ENCODE assay signal across 12 mouse cellular contexts in the genomic region with DNA sequence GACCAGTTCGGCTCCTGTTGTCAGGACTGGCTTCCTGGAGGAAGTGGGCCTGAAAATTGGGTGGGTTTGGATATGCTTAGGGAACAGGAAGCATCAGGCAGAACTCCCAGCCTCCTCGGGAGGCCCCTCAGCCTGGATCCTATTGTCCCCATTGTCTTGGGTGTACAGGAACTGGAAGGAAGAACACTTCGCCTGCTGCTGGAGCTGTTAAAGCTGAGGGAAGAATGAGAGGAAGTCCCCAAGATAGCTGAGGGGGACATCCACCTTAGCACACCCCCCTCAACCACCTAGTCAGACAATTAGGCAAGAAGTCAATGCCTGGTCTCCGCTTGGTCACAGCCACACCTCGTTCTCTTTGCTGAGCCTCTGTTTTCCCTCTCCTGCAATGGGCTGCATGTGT. TPM values are rescaled to one million over a fixed set of nuclear protein-coding genes. Genes with fewer than 3 reads are reported as not detected.
DNase-seq lines count a peak whose midpoint lies in the region; ATAC-seq lines count a peak whose summit lies in the region.
"Had no signal": no experiment of that assay in that cellular context is flagged by ENCODE, and none has a peak within 500 bp of the region (broad histone marks: within the 10 kb centered on the region; RNA-seq: fewer than 3 reads in every experiment).

No protein-coding gene starts in this region.

- no peak overlapping the region for H3K4me2 ChIP-seq in lung, embryonic 16.5 days (ENCODE audit: low read depth, low read length)
- H3K4me2 ChIP-seq in stomach, embryonic 14.5 days (replicated peaks; ENCODE audit: low read depth, low read length) = no peak overlapping the region
- H3K4me2 ChIP-seq: hindbrain, embryonic 15.5 days; midbrain, embryonic 12.5 days had no signal

- peak overlapping the region; percentile 36 for H3K9ac ChIP-seq in lung, embryonic 16.5 days (ENCODE audit: low read length)
- H3K9ac ChIP-seq in stomach, embryonic 14.5 days (replicated peaks; ENCODE audit: low read depth, low read length) = no peak overlapping the region
- H3K9ac ChIP-seq: hindbrain, embryonic 15.5 days; midbrain, embryonic 12.5 days had no signal

- peak; percentile 24; the same call in 1 of the 2 replicates for ATAC-seq in lung, embryonic 16.5 days (ENCODE audit: low read depth)
- no peak for ATAC-seq in stomach, embryonic 14.5 days (ENCODE audit: insufficient number of reproducible peaks, insufficient read depth, low FRiP score, low read depth)
- ATAC-seq in inflammation-experienced regulatory T-cells, adult 6 months = no peak

- H3K27ac ChIP-seq in lung, embryonic 16.5 days (ENCODE audit: low read length) = peak overlapping the region; percentile 95
- peak overlapping the region; percentile 77; the same call in 1 of the 2 replicates for H3K27ac ChIP-seq in stomach, embryonic 14.5 days (ENCODE audit: low read length)
- H3K27ac ChIP-seq: hindbrain, embryonic 15.5 days; left cerebral cortex, adult 2 months; midbrain, embryonic 12.5 days had no signal

- no peak overlapping the region for H3K4me3 ChIP-seq in lung, embryonic 16.5 days (ENCODE audit: low read length)
- no peak overlapping the region for H3K4me3 ChIP-seq in stomach, embryonic 14.5 days (ENCODE audit: low read depth, low read length)
- H3K4me3 ChIP-seq: hindbrain, embryonic 15.5 days; left cerebral cortex, adult 2 months; midbrain, embryonic 12.5 days had no signal

- WGBS in lung, embryonic 16.5 days = 53% methylated on average over 5 of the region's 5 CpGs
- WGBS in stomach, embryonic 14.5 days = 69% methylated on average over 5 of the region's 5 CpGs

- no peaks in the 10 kb centered on the region for H3K9me3 ChIP-seq in lung, embryonic 16.5 days (ENCODE audit: control insufficient read depth, low read length)
- no peaks in the 10 kb centered on the region for H3K9me3 ChIP-seq in stomach, embryonic 14.5 days (ENCODE audit: control insufficient read depth, low read depth, low read length)
- H3K9me3 ChIP-seq: hindbrain, embryonic 15.5 days; midbrain, embryonic 12.5 days had no signal

- no peaks in the 10 kb centered on the region for H3K27me3 ChIP-seq in lung, embryonic 16.5 days (ENCODE audit: control insufficient read depth, insufficient read depth, low read depth, low read length)
- no peaks in the 10 kb centered on the region for H3K27me3 ChIP-seq in stomach, embryonic 14.5 days (ENCODE audit: control insufficient read depth, insufficient read depth, low read length)

- DNase-seq in adrenal gland, adult (ENCODE audit: inconsistent age in 2 of 2, low spot score in 1 of 2) = peak; percentile 42 to 54
- no peak for DNase-seq in adrenal gland, adult 2 months
- no peak for DNase-seq in lung, postnatal 25 days (ENCODE audit: low spot score)
- DNase-seq in kidney, adult 9 months = peak; percentile 60
- DNase-seq in layer of hippocampus, adult 9-11 months = no peak

- peaks cover 88% of the 10 kb centered on the region for H3K4me1 ChIP-seq in lung, embryonic 16.5 days (replicated peaks; ENCODE audit: control insufficient read depth, insufficient read depth, low read length)
- peaks cover 81% of the 10 kb centered on the region for H3K4me1 ChIP-seq in stomach, embryonic 14.5 days (ENCODE audit: control insufficient read depth, insufficient read depth, low read length)

- H3K36me3 ChIP-seq in lung, embryonic 16.5 days (ENCODE audit: control insufficient read depth, insufficient read depth, low read length) = no peaks in the 10 kb centered on the region
- H3K36me3 ChIP-seq in stomach, embryonic 14.5 days (ENCODE audit: control insufficient read depth, insufficient read depth, low read length) = no peaks in the 10 kb centered on the region
- H3K36me3 ChIP-seq: hindbrain, embryonic 15.5 days; midbrain, embryonic 12.5 days had no signal

RNA-seq across cellular contexts. Expression of a gene that starts 9.7 kb away (rescaled TPM):
- total RNA-seq in adrenal gland, adult 2 months (2021) = 100 to 1,000 TPM in 1 of 2 experiments, 10 to 100 TPM in 1; 87.4 to 150 TPM
- polyA plus RNA-seq in adrenal gland, adult 2 months (2012; rRNA removed) = 122 and 125 TPM in 2 replicates
- polyA plus RNA-seq in lung, embryonic 16.5 days (2015; fragmentation: Nextera tagmentation; extraction: Ambion mirVana) = 34.7 and 35.2 TPM in 2 replicates
- 42.6 and 44.1 TPM in 2 replicates for polyA plus RNA-seq in stomach, embryonic 14.5 days (2014; fragmentation: Nextera tagmentation; extraction: Ambion mirVana)
- polyA plus RNA-seq in inflammation-experienced regulatory T-cells, adult 6 months (2017; shearing (Covaris generic)) = not detected

RNA-seq across cellular contexts. Expression of a gene that starts 25.2 kb away (rescaled TPM):
- total RNA-seq in adrenal gland, adult 2 months (2021) = not detected
- polyA plus RNA-seq in adrenal gland, adult 2 months (2012; rRNA removed) = not detected in 2 replicates
- not detected in 2 replicates for polyA plus RNA-seq in lung, embryonic 16.5 days (2015; fragmentation: Nextera tagmentation; extraction: Ambion mirVana)
- not detected in 2 replicates for polyA plus RNA-seq in stomach, embryonic 14.5 days (2014; fragmentation: Nextera tagmentation; extraction: Ambion mirVana)
- polyA plus RNA-seq in inflammation-experienced regulatory T-cells, adult 6 months (2017; shearing (Covaris generic)) = not detected
- total RNA-seq: left cerebral cortex, adult 2 months; neutrophil, adult 5-6 weeks had no signal
- polyA plus RNA-seq: hindbrain, embryonic 15.5 days; midbrain, embryonic 12.5 days had no signal

RNA-seq across cellular contexts. Expression of a gene that starts 48.0 kb away (rescaled TPM):
- not detected for total RNA-seq in adrenal gland, adult 2 months (2021)
- polyA plus RNA-seq in adrenal gland, adult 2 months (2012; rRNA removed) = 0.16 and 0.33 TPM in 2 replicates
- polyA plus RNA-seq in lung, embryonic 16.5 days (2015; fragmentation: Nextera tagmentation; extraction: Ambion mirVana) = not detected in 2 replicates
- 1.0 TPM in 1 of 2 replicates, not detected in the other for polyA plus RNA-seq in stomach, embryonic 14.5 days (2014; fragmentation: Nextera tagmentation; extraction: Ambion mirVana)
- not detected for polyA plus RNA-seq in inflammation-experienced regulatory T-cells, adult 6 months (2017; shearing (Covaris generic))
- total RNA-seq: left cerebral cortex, adult 2 months; neutrophil, adult 5-6 weeks had no signal
- polyA plus RNA-seq: hindbrain, embryonic 15.5 days; midbrain, embryonic 12.5 days had no signal

Comparison
In these comparisons a context has a peak if more than half of its experiments do, and no peak if none do; other contexts are left out.
1. DNase-seq: peak in adrenal gland, adult (2 of 2) and kidney, adult 9 months (single experiment); none in adrenal gland, adult 2 months (single experiment), lung, postnatal 25 days (single experiment) and layer of hippocampus, adult 9-11 months (single experiment).
2. RNA of a gene that starts 9.7 kb away (polyA plus RNA-seq): 122 to 125 TPM in adrenal gland, adult 2 months, 42.6 to 44.1 TPM in stomach, embryonic 14.5 days and 34.7 to 35.2 TPM in lung, embryonic 16.5 days; not detected in inflammation-experienced regulatory T-cells, adult 6 months; every median in the first group is over 10 times any median in the second.